Mouse (Mus musculus): ENCODE measurements around the gene Ctsa. TPM values are rescaled to one million over a fixed set of nuclear protein-coding genes. Genes with fewer than 3 reads are reported as not detected.
"Not testable (repeated sequence)": the region's sequence is repeated elsewhere in the genome, so short reads cannot be mapped to it uniquely, and the experiment has no call there.

The Ctsa gene
- 100 to 1,000 TPM; 105 to 112 TPM for total RNA-seq (2021)
- long read RNA-seq, experiment 1, transcript Ctsa-202 (15 exons, 2,534 nt), result major isoform, 6 of 110 reads
- long read RNA-seq, experiment 1, partial matches to known transcripts, result 92 of 110 reads
- long read RNA-seq, experiment 1, other reads (novel, unspliced or antisense), result 11 of 110 reads
- long read RNA-seq, experiment 2, partial matches to known transcripts, result 73 of 77 reads
- long read RNA-seq, experiment 2, other reads (novel, unspliced or antisense), result 3 of 77 reads

- peak; percentile 85 to 86 for DNase-seq
These were observed at the start of gene Ctsa for GRCm38 (mm10) chr2:164832748-164833301. TSS of gene Ctsa (plus strand) at chr2:164832873.

GRCm38 (mm10) chr2:164783926-164784581 is 48.6 kb upstream of the Ctsa start:
- DNase-seq, result peak in 1 of 2 experiments; percentile 22

- peak in 1 of 2 experiments; percentile 28 for DNase-seq
These were observed 47.7 kb upstream of the Ctsa start for GRCm38 (mm10) chr2:164784869-164785420.

GRCm38 (mm10) chr2:164785481-164786387 is 46.9 kb upstream of the Ctsa start, which contains the start of gene Snx21:
TSS of gene Snx21 (plus strand) at chr2:164785823.
- DNase-seq, result peak; percentile 96 to 97

- DNase-seq, result peak in 1 of 2 experiments; percentile 18
These were observed 46.2 kb upstream of the Ctsa start for GRCm38 (mm10) chr2:164786388-164786885.

- DNase-seq, result no peak
These were observed 45.6 kb upstream of the Ctsa start for GRCm38 (mm10) chr2:164787032-164787431.

GRCm38 (mm10) chr2:164787779-164788178 is 44.9 kb upstream of the Ctsa start:
- peak in 1 of 2 experiments; percentile 19 for DNase-seq

- DNase-seq, result no peak
These were observed 44.3 kb upstream of the Ctsa start for GRCm38 (mm10) chr2:164788411-164788810.

GRCm38 (mm10) chr2:164790451-164790850 is 42.2 kb upstream of the Ctsa start:
- peak in 1 of 2 experiments; percentile 55 for DNase-seq

GRCm38 (mm10) chr2:164791841-164792261 is 40.8 kb upstream of the Ctsa start:
- peak in 1 of 2 experiments; percentile 41 for DNase-seq

- DNase-seq, result peak; percentile 53 to 56
These were observed 40.1 kb upstream of the Ctsa start for GRCm38 (mm10) chr2:164792400-164793190.

GRCm38 (mm10) chr2:164793236-164793635 is 39.4 kb upstream of the Ctsa start:
- DNase-seq, result peak; percentile 65 to 77

- DNase-seq, result no peak
These were observed 38.9 kb upstream of the Ctsa start for GRCm38 (mm10) chr2:164793772-164794171.

GRCm38 (mm10) chr2:164794293-164794692 is 38.4 kb upstream of the Ctsa start:
- peak; percentile 92 to 94 for DNase-seq

- DNase-seq, result peak in 1 of 2 experiments; percentile 41
These were observed 36.8 kb upstream of the Ctsa start for GRCm38 (mm10) chr2:164795868-164796267.

GRCm38 (mm10) chr2:164798554-164798953 is 34.1 kb upstream of the Ctsa start:
- not testable (repeated sequence) for DNase-seq

GRCm38 (mm10) chr2:164800252-164801004 is 32.2 kb upstream of the Ctsa start:
- DNase-seq, result no peak

- DNase-seq, result no peak
These were observed 29.3 kb upstream of the Ctsa start for GRCm38 (mm10) chr2:164803201-164803920.

GRCm38 (mm10) chr2:164803921-164804313 is 28.8 kb upstream of the Ctsa start:
- no peak for DNase-seq

All from adrenal gland, postnatal 36 days (tissue).